Mouse (Mus musculus) thymus, adult 2 months (tissue): Measurements from ENCODE around the gene Kmt2d. TPM values are rescaled to one million over a fixed set of nuclear protein-coding genes. Genes with fewer than 3 reads are reported as not detected.

Source experiments
- DNase-seq: peaks from one replicate; pipeline ENCODE4 v3.0.0; 2021
- H3K27ac ChIP-seq: fragments of 200-500 bp; 2 replicates; pipeline ENCODE4 v1.5.1; 2012; ENCODE audit warnings: low read length, control low read depth; ENCODE audit not compliant: control insufficient read depth, insufficient read depth
- H3K27me3 ChIP-seq: fragments of 200-500 bp; 2 replicates; pipeline ENCODE4 v1.6.1; 2012; ENCODE audit warnings: mild to moderate bottlenecking, low read length, moderate library complexity, mixed read lengths; ENCODE audit not compliant: control insufficient read depth, insufficient read depth
- H3K36me3 ChIP-seq: fragments of 200-500 bp; 2 replicates; pipeline ENCODE4 v1.6.1; 2012; ENCODE audit warnings: mild to moderate bottlenecking, low read length, moderate library complexity; ENCODE audit not compliant: control insufficient read depth, insufficient read depth
- H3K4me1 ChIP-seq: fragments of 200-500 bp; replicated peaks from 2 replicates; pipeline ENCODE4 v1.6.1; 2012; ENCODE audit warnings: low read length; ENCODE audit not compliant: control insufficient read depth, insufficient read depth
- H3K4me3 ChIP-seq: fragments of 200-500 bp; 2 replicates; pipeline ENCODE4 v1.5.1; 2012; ENCODE audit warnings: mild to moderate bottlenecking, low read length, control low read depth, moderate library complexity; ENCODE audit not compliant: control insufficient read depth, insufficient read depth
- CTCF ChIP-seq: fragments of 200-500 bp; IDR thresholded peaks from 2 replicates; pipeline ENCODE4 v1.5.1; 2012; ENCODE audit warnings: mild to moderate bottlenecking, control low read depth, low read length, moderate library complexity, borderline replicate concordance; ENCODE audit not compliant: control insufficient read depth, poor library complexity, insufficient read depth; ENCODE audit errors: extremely low read depth
- POLR2A ChIP-seq: fragments of 200-500 bp; IDR thresholded peaks from 2 replicates; pipeline ENCODE4 v1.6.1; 2012; ENCODE audit warnings: mild to moderate bottlenecking, low read length, control low read depth, moderate library complexity; ENCODE audit not compliant: control insufficient read depth, poor library complexity, insufficient read depth; ENCODE audit errors: extremely low read depth
- WGBS: fragments of 180-500 bp; shearing (Covaris S2); methylation state at CpG from one replicate; pipeline ENCODE4 v1.1.7; 2018; 5-methylcytosine and 5-hydroxymethylcytosine counted together
- polyA plus RNA-seq: library from polyadenylated mRNA; depleted of rRNA; stranded (reverse); fragments of >200 nt; gene quantifications from 2 replicates; pipeline ENCODE4 v1.2.3, GENCODE M21; 2012

The Kmt2d gene
- polyA plus RNA-seq, 1 experiment, result 69.1 TPM

DNA sequence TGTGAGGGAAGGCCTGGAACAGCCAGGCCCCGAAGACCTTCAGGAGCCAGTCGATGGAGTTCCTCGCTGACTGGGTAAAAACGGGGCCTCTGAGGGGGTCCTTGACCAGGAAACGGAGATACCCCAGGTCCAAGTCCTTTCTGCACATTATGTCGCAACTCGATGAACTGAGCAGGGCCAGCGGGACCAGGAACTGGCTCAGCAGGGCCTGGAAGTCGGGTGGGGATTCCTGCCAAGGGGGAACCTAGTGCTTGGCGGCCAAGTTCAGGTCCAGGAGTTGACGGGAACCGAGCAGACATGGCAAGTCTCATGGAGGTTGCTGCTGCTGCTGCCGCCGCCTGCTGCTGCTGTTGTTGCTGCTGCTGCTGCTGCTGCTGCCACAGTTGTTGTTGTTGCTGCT, 20.3 kb downstream of the Kmt2d start:
- Histone ChIP-seq H3K27me3 (no peaks in the 10 kb centered on the region), H3K36me3 (peaks cover 93% of the 10 kb centered on the region), H3K4me3 (no peak overlapping the region), H3K27ac (no peak overlapping the region), H3K4me1 (no peaks in the 10 kb centered on the region)
- no peak for DNase-seq
- WGBS, result 96% methylated on average over 14 of the region's 14 CpGs
- TF ChIP-seq POLR2A (no peak), CTCF (no peak)

- no peaks in the 10 kb centered on the region for H3K4me1 ChIP-seq
- no peaks in the 10 kb centered on the region for H3K27me3 ChIP-seq
- 95% methylated on average over 16 of the region's 16 CpGs for WGBS
- H3K4me3 ChIP-seq, result no peak overlapping the region
- no peak for DNase-seq
- H3K36me3 ChIP-seq, result peaks cover 93% of the 10 kb centered on the region
- no peak overlapping the region for H3K27ac ChIP-seq
- TF ChIP-seq CTCF (no peak), POLR2A (no peak)
Measured at GRCm38 (mm10) chr15:98849956-98850600, 20.9 kb downstream of the Kmt2d start.

DNA sequence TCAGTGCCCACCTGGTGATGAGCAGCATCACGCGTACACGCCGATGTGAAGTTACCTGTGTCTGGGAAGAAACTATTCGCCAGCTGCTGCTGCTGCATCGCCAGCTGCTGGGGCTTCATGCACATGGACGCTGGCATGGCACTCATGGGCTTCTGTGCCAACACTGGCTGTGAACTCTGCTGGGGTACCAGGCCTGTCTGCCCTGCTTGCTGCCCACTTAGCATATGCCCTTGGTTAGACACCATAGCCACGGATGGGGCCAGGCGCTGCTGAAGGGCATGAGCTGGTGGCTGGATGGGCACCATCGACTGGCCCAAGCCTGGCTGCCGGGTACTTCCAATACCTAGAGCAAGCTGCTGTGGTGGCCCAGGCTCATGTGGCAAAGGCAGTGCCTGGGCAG, 21.8 kb downstream of the Kmt2d start:
- TF ChIP-seq POLR2A (no peak), CTCF (no peak)
- DNase-seq, result no peak
- Histone ChIP-seq H3K27ac (no peak overlapping the region), H3K36me3 (peaks cover 96% of the 10 kb centered on the region), H3K4me1 (no peaks in the 10 kb centered on the region), H3K27me3 (no peaks in the 10 kb centered on the region), H3K4me3 (no peak overlapping the region)
- WGBS, result 96% methylated on average over 11 of the region's 11 CpGs

DNA sequence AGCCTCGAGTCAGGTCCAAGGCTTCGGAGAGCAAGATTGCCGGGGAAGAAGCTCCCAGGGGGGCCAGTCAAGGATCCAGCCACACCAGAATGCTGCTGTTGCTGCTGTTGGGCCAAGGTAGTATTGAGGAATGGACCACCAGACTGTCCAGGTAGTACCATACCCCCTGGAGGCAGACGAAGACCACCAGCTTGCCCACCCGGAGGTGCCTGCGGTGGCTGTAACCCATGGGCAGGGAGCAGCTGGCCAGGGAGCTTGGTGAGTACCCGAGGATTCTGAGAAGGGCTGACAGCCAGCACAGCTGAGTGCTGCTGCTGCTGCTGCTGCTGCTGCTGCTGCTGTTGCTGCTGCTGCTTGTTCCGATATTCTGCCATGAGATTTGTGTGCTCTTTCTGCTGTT, 24.9 kb downstream of the Kmt2d start:
- H3K4me3 ChIP-seq, result no peak overlapping the region
- no peak for DNase-seq
- TF ChIP-seq CTCF (no peak), POLR2A (no peak)
- 97% methylated on average over 8 of the region's 8 CpGs for WGBS
- no peaks in the 10 kb centered on the region for H3K4me1 ChIP-seq
- H3K36me3 ChIP-seq, result peaks cover 91% of the 10 kb centered on the region
- no peak overlapping the region for H3K27ac ChIP-seq
- H3K27me3 ChIP-seq, result no peaks in the 10 kb centered on the region

GRCm38 (mm10) chr15:98845149-98845548, 25.9 kb downstream of the Kmt2d start:
- H3K4me3 ChIP-seq, result no peak overlapping the region
- no peak overlapping the region for H3K27ac ChIP-seq
- no peaks in the 10 kb centered on the region for H3K4me1 ChIP-seq
- no peaks in the 10 kb centered on the region for H3K27me3 ChIP-seq
- no peak for TF ChIP-seq POLR2A
- TF ChIP-seq CTCF, result no peak
- peaks cover 91% of the 10 kb centered on the region for H3K36me3 ChIP-seq
- 89% methylated on average over 2 of the region's 2 CpGs for WGBS
- no peak for DNase-seq

- Histone ChIP-seq H3K27ac (no peak overlapping the region), H3K4me1 (no peaks in the 10 kb centered on the region), H3K4me3 (no peak overlapping the region), H3K36me3 (peaks cover 91% of the 10 kb centered on the region), H3K27me3 (no peaks in the 10 kb centered on the region)
- TF ChIP-seq CTCF, result no peak
- 98% methylated on average over 11 of the region's 11 CpGs for WGBS
- no peak for DNase-seq
Measured at GRCm38 (mm10) chr15:98843595-98844223, 27.3 kb downstream of the Kmt2d start.
